Mouse (Mus musculus): ENCODE measurements at regions not wholly inside any gene's neighbourhood (a gene's known extent, or its start where the extent isn't known, plus 50 kb on each side); places are given as distances from the start of the nearest gene placed in this dataset.

DNA sequence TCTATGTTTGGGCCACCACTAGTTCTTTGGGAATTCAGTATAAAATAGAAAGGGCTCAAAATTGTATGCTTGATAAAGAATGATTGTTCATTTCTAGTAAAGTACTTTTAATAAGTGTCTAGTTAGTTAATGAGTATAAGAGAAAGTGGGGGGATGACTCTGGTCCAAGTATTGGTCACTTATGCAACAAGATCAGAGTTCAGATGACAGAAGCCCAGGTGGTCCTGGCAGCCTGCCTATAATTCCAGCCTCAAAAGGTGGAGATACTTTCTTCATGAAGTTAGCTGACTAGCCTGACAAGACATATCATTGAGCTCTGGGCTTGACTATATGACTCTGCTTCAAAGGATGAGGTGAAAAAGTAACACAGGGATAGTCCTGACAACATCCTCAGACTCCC is 57.3 kb upstream of the Pter start:
- no peak for TF ChIP-seq POLR2A (IDR thresholded peaks at IDR 0.05; ENCODE audit: low read depth, low read length)
- no peak for TF ChIP-seq CTCF (IDR thresholded peaks at IDR 0.05; ENCODE audit: extremely low read depth, insufficient read depth, insufficient read length, insufficient replicate concordance)
